In the genomic region with DNA sequence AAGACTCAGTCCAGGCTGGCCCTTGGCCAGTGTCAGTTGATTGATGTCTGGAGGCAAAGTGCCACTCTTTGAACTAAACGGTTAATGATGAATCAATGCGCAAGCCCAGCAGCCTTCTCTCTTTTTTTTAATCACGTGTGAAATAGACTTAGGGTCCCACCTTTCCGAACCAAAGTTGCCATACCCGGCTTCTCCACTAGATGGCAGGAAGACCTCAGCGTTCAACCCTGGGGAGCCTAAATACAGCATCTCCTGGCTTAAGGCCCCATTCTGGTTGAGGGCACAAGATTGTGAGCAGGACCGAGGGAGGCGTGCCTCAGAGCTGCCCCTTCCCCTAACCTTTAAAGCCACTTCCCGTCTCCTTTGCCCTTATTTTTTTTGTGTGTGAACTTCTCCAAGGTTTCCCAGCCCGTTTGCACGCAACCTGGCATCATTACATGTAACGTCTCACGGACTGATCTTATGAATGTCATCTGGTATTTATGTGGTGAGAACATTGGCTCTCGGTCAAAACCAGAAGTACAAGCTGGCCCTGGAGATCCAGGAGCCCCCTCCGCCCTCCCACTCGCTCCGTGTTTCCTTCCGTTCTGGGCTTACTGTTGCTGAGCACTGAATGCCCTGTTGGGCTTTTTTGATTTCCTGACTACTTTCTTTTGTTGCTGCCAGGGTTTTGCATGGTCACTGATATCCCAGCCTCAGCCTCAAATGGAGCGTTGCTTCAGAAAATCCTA, we compare ENCODE assay signal across 8 mouse cellular contexts. TPM values are rescaled to one million over a fixed set of nuclear protein-coding genes. Genes with fewer than 3 reads are reported as not detected.
DNase-seq lines count a peak whose midpoint lies in the region; ATAC-seq and TF ChIP-seq lines count a peak whose summit lies in the region.

No protein-coding gene starts in this region.

- no peak overlapping the region for H3K9ac ChIP-seq in lung, postnatal 0 days (replicated peaks; ENCODE audit: low read depth)

- H3K27ac ChIP-seq in hindbrain, embryonic 10.5 days, result no peak overlapping the region
- 0 out of 2 replicates have a peak overlapping the region, but pooled peaks have one; percentile 26 for H3K27ac ChIP-seq in lung, postnatal 0 days (ENCODE audit: low read length)

- peak overlapping the region; percentile 39 for H3K4me2 ChIP-seq in lung, postnatal 0 days (replicated peaks; ENCODE audit: low read depth, low read length)

- H3K4me3 ChIP-seq in hindbrain, embryonic 10.5 days, result no peak overlapping the region
- peak overlapping the region; percentile 15; the same call in 1 of the 2 replicates for H3K4me3 ChIP-seq in lung, postnatal 0 days (ENCODE audit: low read depth, low read length)

- peaks cover 10% of the 10 kb centered on the region for H3K27me3 ChIP-seq in hindbrain, embryonic 10.5 days (ENCODE audit: insufficient read depth, poor library complexity, severe bottlenecking)
- no peaks in the 10 kb centered on the region for H3K27me3 ChIP-seq in lung, postnatal 0 days (replicated peaks; ENCODE audit: insufficient read depth, low read length)

- H3K4me1 ChIP-seq in hindbrain, embryonic 10.5 days (replicated peaks), result peaks cover 16% of the 10 kb centered on the region
- H3K4me1 ChIP-seq in lung, postnatal 0 days (ENCODE audit: insufficient read depth, low read depth, low read length), result no peaks in the 10 kb centered on the region

- H3K36me3 ChIP-seq in hindbrain, embryonic 10.5 days, result no peaks in the 10 kb centered on the region
- H3K36me3 ChIP-seq in lung, postnatal 0 days (ENCODE audit: insufficient read depth, low read length), result no peaks in the 10 kb centered on the region

- H3K9me3 ChIP-seq in hindbrain, embryonic 10.5 days, result no peaks in the 10 kb centered on the region
- H3K9me3 ChIP-seq in lung, postnatal 0 days (ENCODE audit: low read length), result no peaks in the 10 kb centered on the region

- peak; percentile 87 for TF ChIP-seq CTCF in lung, postnatal 0 days (IDR thresholded peaks at IDR 0.05)

- DNase-seq in MEL-GATA-1-ER (ENCODE audit: extremely low read depth, low read depth), result peak; percentile 48
- peak; percentile 69 for DNase-seq in cerebellum, adult 8-10 months
- DNase-seq in hindbrain, embryonic 10.5 days (ENCODE audit: low spot score), result peak; percentile 89
- peak; percentile 67 for DNase-seq in layer of hippocampus, adult 9-11 months
- DNase-seq in lung, postnatal 0 days (ENCODE audit: low spot score), result peak; percentile 80
- DNase-seq in ovary, postnatal 36 days (ENCODE audit: low spot score), result peak; percentile 63
- DNase-seq in thymus, postnatal 14 days, result peak; percentile 78

- ATAC-seq in frontal cortex, adult (ENCODE audit: low TSS enrichment), result peak; percentile 71
- ATAC-seq in lung, postnatal 0 days, result peak; percentile 61

- TF ChIP-seq EP300 in lung, postnatal 0 days (IDR thresholded peaks at IDR 0.05), result peak; percentile 42; the same call in 1 of the 2 replicates

- WGBS in hindbrain, embryonic 10.5 days, result 36% methylated on average over 19 of the region's 19 CpGs
- WGBS in lung, postnatal 0 days, result 18% methylated on average over 19 of the region's 19 CpGs

RNA-seq across cellular contexts. Expression of a gene that starts 22.4 kb away (rescaled TPM):
- 3.2 and 3.5 TPM in 2 replicates for polyA plus RNA-seq in hindbrain, embryonic 10.5 days (2016; fragmentation: Nextera tagmentation; extraction: Ambion mirVana)
- polyA plus RNA-seq in lung, postnatal 0 days (2015; fragmentation: Nextera tagmentation; extraction: Ambion mirVana), result 601 and 607 TPM in 2 replicates

RNA-seq across cellular contexts. Expression of a gene that starts 30.2 kb away (rescaled TPM):
- polyA plus RNA-seq in hindbrain, embryonic 10.5 days (2016; fragmentation: Nextera tagmentation; extraction: Ambion mirVana), result not detected in 2 replicates
- not detected in 2 replicates for polyA plus RNA-seq in lung, postnatal 0 days (2015; fragmentation: Nextera tagmentation; extraction: Ambion mirVana)

Comparison
In these comparisons a context has a peak if more than half of its experiments do, and no peak if none do; other contexts are left out.
1. RNA of a gene that starts 22.4 kb away (polyA plus RNA-seq): 601 to 607 TPM in lung, postnatal 0 days; 3.2 to 3.5 TPM in hindbrain, embryonic 10.5 days; every median in the first group is over 100 times any median in the second.
2. Peak in every context shown above with its lines, with median percentiles within 50 percentile points of each other: DNase-seq.